Mouse (Mus musculus): ENCODE measurements around the gene Selenok.

- no peak for TF ChIP-seq POLR2A (IDR thresholded peaks at IDR 0.05; ENCODE audit: control insufficient read depth, extremely low read depth, insufficient read depth, low read length, poor library complexity)
- no peak for TF ChIP-seq CTCF (IDR thresholded peaks at IDR 0.05; ENCODE audit: borderline replicate concordance, control insufficient read depth, extremely low read depth, insufficient read depth, low read length, poor library complexity)
Observed at GRCm38 (mm10) chr14:29997345-29997744, 29.2 kb downstream of the Selenok start.

Measured in thymus, adult 2 months (tissue).